Mouse (Mus musculus) megakaryocyte-erythroid progenitor cell, adult 5-6 weeks (primary cell): ENCODE results near the gene Wtap. TPM values are rescaled to one million over a fixed set of nuclear protein-coding genes. Genes with fewer than 3 reads are reported as not detected.
"Not testable (repeated sequence)": the region's sequence is repeated elsewhere in the genome, so short reads cannot be mapped to it uniquely, and the experiment has no call there.

Experiments
- ATAC-seq: replicated peaks from 2 replicates; pipeline ENCODE4 v1.8.0; 2016; ENCODE audit warnings: mild to moderate bottlenecking, inconsistent platforms; ENCODE audit not compliant: severe bottlenecking, poor library complexity, low FRiP score, low TSS enrichment
- total RNA-seq, 2 experiments: library from RNA; stranded (forward) in 1 of 2; stranded (reverse) in 1 of 2; fragments of 200-1000, 215-1000 nt in 1 of 2; fragments of >200 nt in 1 of 2; fragmentation: Nextera tagmentation in 1 of 2; gene quantifications; 2 replicates each; pipeline ENCODE4 v1.2.3; 2014 to 2017

The Wtap gene
- total RNA-seq, 2 experiments from 2014 or later = 75.6 to 367 TPM

GRCm38 (mm10) chr17:12973851-12974250 lies 20.1 kb downstream of the Wtap start:
- no peak for ATAC-seq

- no peak for ATAC-seq
These were observed 26.8 kb downstream of the Wtap start for GRCm38 (mm10) chr17:12967173-12967572.

GRCm38 (mm10) chr17:12963476-12963875 lies 30.5 kb downstream of the Wtap start:
- ATAC-seq = no peak

- ATAC-seq = peak; percentile 95
These were observed 33.6 kb downstream of the Wtap start, which contains the start of gene Acat2 for GRCm38 (mm10) chr17:12960331-12960873. TSS of gene Acat2 (minus strand) at chr17:12960747.

GRCm38 (mm10) chr17:12959377-12959776 lies 34.6 kb downstream of the Wtap start:
- 0 out of 2 replicates have a peak, but pooled peaks have one; percentile 13 for ATAC-seq

- ATAC-seq = no peak
These were observed 37.3 kb downstream of the Wtap start for GRCm38 (mm10) chr17:12956664-12957063.

GRCm38 (mm10) chr17:12949669-12950068 lies 44.3 kb downstream of the Wtap start:
- no peak for ATAC-seq

- no peak for ATAC-seq
These were observed 51.4 kb downstream of the Wtap start for GRCm38 (mm10) chr17:12942459-12943162.

- ATAC-seq = peak; percentile 35; the same call in 1 of the 2 replicates
These were observed 52.3 kb downstream of the Wtap start for GRCm38 (mm10) chr17:12941543-12942260.

- ATAC-seq = peak; percentile 56
These were observed 53.7 kb downstream of the Wtap start, which contains the start of gene Acat3 for GRCm38 (mm10) chr17:12940151-12940805. TSS of gene Acat3 (minus strand) at chr17:12940600.

GRCm38 (mm10) chr17:12939377-12940148 lies 54.4 kb downstream of the Wtap start:
- ATAC-seq = peak; percentile 45

GRCm38 (mm10) chr17:12938077-12938476 lies 55.9 kb downstream of the Wtap start:
- ATAC-seq = no peak

GRCm38 (mm10) chr17:12937412-12937970 lies 56.5 kb downstream of the Wtap start:
- no peak for ATAC-seq

GRCm38 (mm10) chr17:12935719-12936118 lies 58.2 kb downstream of the Wtap start:
- ATAC-seq = no peak

- not testable (repeated sequence) for ATAC-seq
These were observed 62.4 kb downstream of the Wtap start for GRCm38 (mm10) chr17:12931576-12931975.

- no peak for ATAC-seq
These were observed 68.2 kb downstream of the Wtap start for GRCm38 (mm10) chr17:12925703-12926180.

GRCm38 (mm10) chr17:12925001-12925400 lies 69.0 kb downstream of the Wtap start:
- no peak for ATAC-seq

- no peak for ATAC-seq
These were observed 72.9 kb downstream of the Wtap start for GRCm38 (mm10) chr17:12921073-12921472.
